Mouse (Mus musculus): ENCODE data around the gene Ebf1.

The Ebf1 gene

GRCm38 (mm10) chr11:44899965-44900364, 282.8 kb downstream of the Ebf1 start:
- DNase-seq (ENCODE audit: low spot score), result no peak

GRCm38 (mm10) chr11:44900496-44900895, 283.4 kb downstream of the Ebf1 start:
- no peak for DNase-seq (ENCODE audit: low spot score)

GRCm38 (mm10) chr11:44901715-44902114, 284.6 kb downstream of the Ebf1 start:
- DNase-seq (ENCODE audit: low spot score), result no peak

- no peak for DNase-seq (ENCODE audit: low spot score)
These were observed 285.0 kb downstream of the Ebf1 start for GRCm38 (mm10) chr11:44902165-44902564.

GRCm38 (mm10) chr11:44904121-44904520, 287.0 kb downstream of the Ebf1 start:
- DNase-seq (ENCODE audit: low spot score), result no peak

- DNase-seq (ENCODE audit: low spot score), result no peak
These were observed 289.3 kb downstream of the Ebf1 start for GRCm38 (mm10) chr11:44906456-44906855.

- no peak for DNase-seq (ENCODE audit: low spot score)
These were observed 294.6 kb downstream of the Ebf1 start for GRCm38 (mm10) chr11:44911765-44912164.

GRCm38 (mm10) chr11:44913806-44914205, 296.7 kb downstream of the Ebf1 start:
- no peak for DNase-seq (ENCODE audit: low spot score)

- no peak for DNase-seq (ENCODE audit: low spot score)
These were observed 299.9 kb downstream of the Ebf1 start for GRCm38 (mm10) chr11:44917059-44917458.

GRCm38 (mm10) chr11:44923138-44923537, 306.0 kb downstream of the Ebf1 start:
- no peak for DNase-seq (ENCODE audit: low spot score)

GRCm38 (mm10) chr11:44923868-44924508, 306.9 kb downstream of the Ebf1 start:
- no peak for DNase-seq (ENCODE audit: low spot score)

GRCm38 (mm10) chr11:44924896-44925295, 307.8 kb downstream of the Ebf1 start:
- no peak for DNase-seq (ENCODE audit: low spot score)

GRCm38 (mm10) chr11:44925806-44926525, 308.8 kb downstream of the Ebf1 start:
- no peak for DNase-seq (ENCODE audit: low spot score)

- DNase-seq (ENCODE audit: low spot score), result no peak
These were observed 311.3 kb downstream of the Ebf1 start for GRCm38 (mm10) chr11:44928403-44928802.

GRCm38 (mm10) chr11:44932942-44933483, 315.9 kb downstream of the Ebf1 start:
- DNase-seq (ENCODE audit: low spot score), result no peak

- DNase-seq (ENCODE audit: low spot score), result no peak
These were observed 326.7 kb downstream of the Ebf1 start for GRCm38 (mm10) chr11:44943781-44944180.

GRCm38 (mm10) chr11:44944401-44944800, 327.3 kb downstream of the Ebf1 start:
- DNase-seq (ENCODE audit: low spot score), result no peak

- DNase-seq (ENCODE audit: low spot score), result no peak
These were observed 329.5 kb downstream of the Ebf1 start for GRCm38 (mm10) chr11:44946618-44947017.

- no peak for DNase-seq (ENCODE audit: low spot score)
These were observed 331.4 kb downstream of the Ebf1 start for GRCm38 (mm10) chr11:44948541-44948940.

GRCm38 (mm10) chr11:44949140-44949539, 332.0 kb downstream of the Ebf1 start:
- no peak for DNase-seq (ENCODE audit: low spot score)

GRCm38 (mm10) chr11:44950319-44950718, 333.2 kb downstream of the Ebf1 start:
- DNase-seq (ENCODE audit: low spot score), result no peak

GRCm38 (mm10) chr11:44951506-44951905, 334.4 kb downstream of the Ebf1 start:
- no peak for DNase-seq (ENCODE audit: low spot score)

- DNase-seq (ENCODE audit: low spot score), result no peak
These were observed 336.2 kb downstream of the Ebf1 start for GRCm38 (mm10) chr11:44953337-44953736.
